Mouse (Mus musculus) testis, adult 2 months (tissue): Measurements from ENCODE around the gene D2hgdh.

ENCODE experiments used
- CTCF ChIP-seq: fragments of 200-500 bp; IDR thresholded peaks from 2 replicates; pipeline ENCODE4 v1.5.1; 2012; ENCODE audit warnings: low read depth, mild to moderate bottlenecking, inconsistent platforms, low read length, moderate library complexity; ENCODE audit not compliant: control insufficient read depth, insufficient read depth, insufficient replicate concordance
- POLR2A ChIP-seq: fragments of 200-500 bp; IDR thresholded peaks from 2 replicates; pipeline ENCODE4 v1.6.1; 2012; ENCODE audit warnings: low read depth, mild to moderate bottlenecking, inconsistent platforms, low read length, moderate library complexity; ENCODE audit not compliant: control insufficient read depth

DNA sequence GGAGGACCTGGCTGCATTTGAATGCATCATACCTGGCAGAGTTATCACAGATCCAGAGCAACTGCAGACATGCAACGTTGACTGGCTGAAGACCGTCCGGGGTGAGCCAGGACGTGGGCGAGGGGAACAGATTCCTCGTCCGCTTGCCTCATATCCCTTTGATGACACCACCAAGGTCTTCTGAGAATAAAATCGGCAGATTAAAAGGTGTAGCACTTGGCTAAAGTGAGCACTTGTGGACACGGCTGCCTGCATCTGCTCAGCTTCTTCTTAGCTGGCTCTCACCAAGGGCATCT is 1.8 kb downstream of the D2hgdh start:
- TF ChIP-seq CTCF (no peak), POLR2A (no peak)
